Mouse (Mus musculus): ENCODE data around the gene Abcc8. TPM values are rescaled to one million over a fixed set of nuclear protein-coding genes. Genes with fewer than 3 reads are reported as not detected.
A peak's percentile ranks its signal among the peaks of the same experiment; 100 is the strongest.

The Abcc8 gene
- total RNA-seq, 2 experiments from 2014 or later, result 47.4 to 53.7 TPM

GRCm38 (mm10) chr7:46161615-46162014, 18.2 kb downstream of the Abcc8 start:
- DNase-seq, result peak in 1 of 2 experiments; percentile 13
- intact Hi-C loops (cut with DNase I), result loop anchor here (5.0 kb wide), 2 partner anchors 44 to 64 kb away; no protein-coding TSS in a partner anchor

DNA sequence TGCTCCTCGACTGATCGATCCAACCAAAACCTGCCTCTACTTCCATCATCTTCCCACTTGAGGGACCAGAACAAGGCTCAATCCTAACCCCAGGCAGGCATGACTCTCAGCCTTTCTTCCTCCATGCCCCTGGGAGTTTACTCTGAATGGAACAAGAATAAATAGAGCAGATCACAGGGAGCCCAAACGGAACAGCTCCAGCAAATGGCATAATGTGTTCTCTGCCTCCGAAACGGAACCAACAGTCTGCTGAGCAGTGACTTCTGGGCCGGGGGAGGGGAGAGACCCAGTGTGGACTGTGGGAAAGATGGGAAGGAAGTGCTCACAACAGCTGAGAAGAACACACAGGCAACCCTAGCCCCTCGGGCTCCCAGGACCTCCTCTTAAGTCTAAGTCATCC, 22.1 kb downstream of the Abcc8 start:
- intact Hi-C loops (cut with DNase I), result no loop called here
- no peak for DNase-seq

GRCm38 (mm10) chr7:46154498-46155488, 25.0 kb downstream of the Abcc8 start:
- no peak for DNase-seq
- intact Hi-C loops (cut with DNase I), result no loop called here

DNA sequence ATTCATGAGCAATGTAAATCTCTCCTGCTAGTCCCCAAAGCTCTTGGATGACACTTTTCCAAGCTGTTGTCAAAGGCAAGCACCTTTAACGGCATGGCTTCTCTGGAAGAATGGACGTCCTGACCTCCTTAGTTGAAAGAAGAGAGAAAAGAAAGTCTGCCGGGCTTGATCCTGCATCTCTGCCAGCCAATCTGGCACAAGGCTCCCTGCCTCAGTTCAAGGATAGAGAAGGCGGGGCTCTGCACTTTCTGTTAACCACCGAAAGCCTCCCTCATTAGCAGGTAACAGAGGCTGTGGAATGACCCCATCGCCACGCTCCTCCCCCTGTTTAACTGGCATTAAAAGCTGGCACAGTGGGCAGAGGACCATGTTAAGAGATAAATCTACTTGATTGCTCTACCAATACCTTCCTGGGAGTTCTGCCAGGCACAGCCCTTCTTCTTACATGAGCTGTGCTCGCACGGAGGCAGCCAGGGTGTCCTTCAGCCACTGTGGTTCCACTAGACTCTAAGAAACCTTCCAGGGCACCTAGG, 26.9 kb downstream of the Abcc8 start:
- peak in 1 of 2 experiments; percentile 9 for DNase-seq
- intact Hi-C loops (cut with DNase I), result no loop called here

DNA sequence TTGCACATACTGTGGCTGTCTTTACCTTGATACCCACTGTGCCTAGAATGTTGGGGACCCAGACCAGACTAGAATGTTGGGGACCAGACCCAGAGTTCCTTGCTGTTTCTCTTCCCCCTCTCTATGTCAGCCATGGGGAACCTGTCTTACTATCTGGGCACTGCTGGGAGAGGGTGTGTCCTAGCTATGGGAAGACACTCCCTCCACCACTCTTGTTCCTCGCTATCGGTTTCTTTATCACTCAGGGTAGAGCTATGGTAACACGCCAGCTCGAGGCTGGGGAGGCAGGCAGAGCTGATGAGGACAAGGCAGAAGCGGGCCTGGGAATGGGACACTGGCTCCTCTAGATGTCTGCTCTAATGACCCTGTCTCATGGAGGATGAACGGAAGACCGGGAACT, 32.4 kb downstream of the Abcc8 start:
- intact Hi-C loops (cut with DNase I), result no loop called here

GRCm38 (mm10) chr7:46146675-46147308, 33.0 kb downstream of the Abcc8 start:
- no peak for DNase-seq
- intact Hi-C loops (cut with DNase I), result no loop called here

More for the DNA sequence above, 32.4 kb downstream of the Abcc8 start:
- no peak for DNase-seq

DNA sequence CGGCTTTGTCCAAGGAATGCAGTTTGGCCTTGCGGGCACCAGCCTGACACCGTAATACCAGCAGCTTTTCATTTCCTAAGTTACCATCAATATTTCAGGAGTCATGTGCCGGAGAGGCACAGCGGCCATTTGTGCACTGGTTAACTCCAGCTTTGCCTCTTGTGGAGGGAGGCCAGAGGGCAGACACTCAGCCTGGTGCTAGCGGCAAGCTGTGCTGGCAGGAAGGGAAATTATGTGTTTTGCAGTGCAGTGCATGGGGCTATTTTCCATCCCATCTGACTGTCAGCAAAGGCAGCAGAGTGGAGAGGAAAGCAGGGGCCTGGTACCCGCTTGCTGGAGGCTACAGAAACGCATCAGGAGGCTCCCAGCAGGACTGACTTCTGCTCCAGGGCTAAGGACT, 35.8 kb downstream of the Abcc8 start:
- intact Hi-C loops (cut with DNase I), result no loop called here
- DNase-seq, result no peak

GRCm38 (mm10) chr7:46138329-46138930, 41.4 kb downstream of the Abcc8 start:
- no peak for DNase-seq
- intact Hi-C loops (cut with DNase I), result no loop called here

DNA sequence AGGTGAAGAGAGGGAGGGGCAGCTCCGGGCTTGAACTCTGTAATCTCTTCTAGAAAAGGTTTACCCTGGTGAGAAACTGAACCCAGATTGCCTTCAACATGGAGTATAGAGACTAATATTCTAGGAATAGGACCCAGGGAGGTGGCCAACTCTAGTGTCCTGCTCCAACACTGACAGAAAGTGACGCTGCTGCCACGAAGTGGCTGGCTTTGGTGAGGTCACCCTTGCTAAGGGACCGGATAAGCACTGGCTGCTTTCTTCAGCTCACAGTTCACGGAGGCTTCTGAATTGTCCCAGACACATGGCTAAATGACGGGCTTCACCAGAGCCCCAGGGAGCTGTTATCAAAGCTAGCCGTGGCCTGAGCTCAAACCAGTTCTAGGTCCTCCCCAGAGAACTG, 46.0 kb downstream of the Abcc8 start:
- DNase-seq, result peak in 1 of 2 experiments; percentile 17
- intact Hi-C loops (cut with DNase I), result loop anchor here (2.0 kb wide), 1 partner anchor 35 kb away; no protein-coding TSS in a partner anchor

DNA sequence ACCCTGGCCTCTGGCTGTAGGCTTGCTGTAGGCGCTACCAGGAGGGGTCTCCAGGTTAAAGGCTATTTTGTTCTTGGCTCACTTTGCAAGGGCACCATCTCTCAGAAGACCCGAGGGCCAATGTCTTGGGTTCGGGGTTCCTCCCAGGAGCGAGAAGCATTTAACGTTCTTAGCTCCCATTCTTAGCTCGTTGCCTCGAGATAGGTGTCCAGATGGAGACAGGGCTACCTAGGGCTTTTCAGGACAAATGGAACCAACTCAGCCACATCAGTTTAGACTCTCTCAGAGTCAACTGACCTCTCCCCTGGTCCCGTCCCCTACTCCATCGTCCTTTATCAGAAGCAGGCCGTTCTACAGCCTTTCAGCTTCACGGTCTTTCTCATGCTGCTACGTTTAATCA, 47.6 kb downstream of the Abcc8 start:
- intact Hi-C loops (cut with DNase I), result no loop called here
- DNase-seq, result no peak

DNA sequence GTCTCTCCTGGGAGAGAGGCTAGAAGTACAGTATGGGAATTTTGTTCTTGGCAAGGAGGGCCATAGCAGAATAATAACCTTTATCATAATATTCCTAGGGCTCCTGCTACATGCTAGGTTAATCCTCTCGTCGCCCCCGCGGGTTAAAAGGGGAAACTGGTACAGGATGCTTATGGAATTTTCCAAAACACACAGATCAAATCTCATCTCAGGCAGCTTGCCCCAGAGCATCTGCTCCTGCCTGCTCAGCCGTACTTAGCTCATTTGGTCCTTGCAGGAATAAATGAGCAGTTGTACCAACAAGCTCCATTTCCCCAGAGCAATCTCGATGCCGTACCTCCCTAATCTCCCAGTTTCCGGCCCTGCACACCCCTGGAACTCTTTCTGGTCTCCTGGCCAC, 48.0 kb downstream of the Abcc8 start:
- no peak for DNase-seq

GRCm38 (mm10) chr7:46131266-46131665, 48.6 kb downstream of the Abcc8 start:
- DNase-seq, result no peak
- intact Hi-C loops (cut with DNase I), result no loop called here

More for the DNA sequence above, 48.0 kb downstream of the Abcc8 start:
- intact Hi-C loops (cut with DNase I), result no loop called here

- intact Hi-C loops (cut with DNase I), result no loop called here
- DNase-seq, result no peak
These were observed 49.1 kb downstream of the Abcc8 start for GRCm38 (mm10) chr7:46130723-46131122.

GRCm38 (mm10) chr7:46129463-46130179, 50.2 kb downstream of the Abcc8 start:
- no peak for DNase-seq
- intact Hi-C loops (cut with DNase I), result no loop called here

DNA sequence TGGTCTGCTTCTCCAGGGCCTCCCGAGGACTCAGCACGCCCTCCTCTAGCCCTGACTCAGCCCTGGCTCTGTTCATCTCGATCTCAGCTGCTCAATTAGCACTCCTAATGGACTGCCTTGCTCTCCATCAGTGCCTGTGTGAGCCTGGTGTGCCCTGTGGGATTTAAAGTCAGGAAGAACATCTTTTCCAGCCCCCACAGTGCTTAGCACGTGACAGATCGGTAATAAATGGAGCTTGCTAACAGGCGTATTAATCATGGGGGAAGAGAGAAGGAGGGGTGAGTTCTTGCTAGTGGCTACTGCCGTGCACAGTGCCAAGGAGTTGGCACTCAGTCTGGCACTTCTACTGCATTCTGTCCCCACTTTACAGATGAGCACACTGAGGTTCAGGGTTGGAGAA, 51.6 kb downstream of the Abcc8 start:
- intact Hi-C loops (cut with DNase I), result no loop called here
- no peak for DNase-seq

DNA sequence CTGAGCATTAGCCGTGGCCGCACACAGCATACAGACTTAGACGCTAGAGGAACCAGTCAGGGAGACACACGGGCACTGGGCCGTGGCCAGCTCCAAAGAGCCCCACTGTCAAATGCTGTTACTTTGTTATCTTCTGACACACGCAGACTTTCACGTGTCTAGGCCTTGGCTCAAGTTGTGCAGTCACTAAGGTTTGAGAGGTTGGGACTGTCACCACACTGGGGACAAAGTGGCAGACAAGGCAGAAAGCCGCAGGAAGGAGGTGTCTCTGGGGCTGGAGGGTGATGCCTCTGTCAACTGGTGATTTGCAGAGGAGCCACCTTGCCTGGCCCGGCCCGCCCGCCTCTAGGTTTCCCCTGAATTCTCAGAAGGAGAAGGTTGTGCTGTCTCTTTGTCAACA, 54.5 kb downstream of the Abcc8 start:
- intact Hi-C loops (cut with DNase I), result no loop called here

GRCm38 (mm10) chr7:46124460-46124859, 55.4 kb downstream of the Abcc8 start:
- intact Hi-C loops (cut with DNase I), result no loop called here
- DNase-seq, result no peak

More for the DNA sequence above, 54.5 kb downstream of the Abcc8 start:
- DNase-seq, result no peak

DNA sequence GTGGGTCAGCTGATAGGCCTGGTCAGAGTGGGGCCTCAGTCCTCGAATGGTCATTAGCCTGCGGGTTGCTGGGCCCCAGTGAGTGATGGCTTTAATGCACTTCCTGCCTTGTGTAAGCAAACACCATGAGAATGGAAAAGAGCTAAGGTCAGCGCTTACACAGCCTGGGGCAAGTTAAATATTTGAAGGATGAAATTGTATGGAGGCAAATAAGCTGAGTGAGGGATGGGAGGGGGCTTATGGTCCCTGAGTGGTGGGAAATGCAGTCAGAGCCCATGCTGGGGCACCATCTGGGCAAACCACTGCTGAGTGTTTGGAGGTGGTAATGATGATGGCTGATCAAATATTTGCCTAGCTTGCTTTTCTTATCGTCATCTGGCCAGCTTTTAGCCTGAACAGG, 56.9 kb downstream of the Abcc8 start:
- intact Hi-C loops (cut with DNase I), result no loop called here
- DNase-seq, result no peak

GRCm38 (mm10) chr7:46117035-46117434, 62.8 kb downstream of the Abcc8 start:
- intact Hi-C loops (cut with DNase I), result loop anchor here (5.0 kb wide), 1 partner anchor 45 kb away; no protein-coding TSS in a partner anchor
- no peak for DNase-seq

GRCm38 (mm10) chr7:46116118-46116581, 63.7 kb downstream of the Abcc8 start:
- intact Hi-C loops (cut with DNase I), result loop anchor here (5.0 kb wide), 1 partner anchor 46 kb away; no protein-coding TSS in a partner anchor
- peak; percentile 59 to 67 for DNase-seq

All from heart, postnatal 36 days (tissue).